Mouse (Mus musculus) embryonic facial prominence, embryonic 13.5 days (tissue): ENCODE measurements around the gene Mr1. TPM values are rescaled to one million over a fixed set of nuclear protein-coding genes. Genes with fewer than 3 reads are reported as not detected.
A peak's percentile ranks its signal among the peaks of the same experiment; 100 is the strongest.

Source experiments
- ATAC-seq: fragments of 200-750 bp; cut with Nextera tagmentation; 2 replicates; pipeline ENCODE4 v1.8.0; 2017; ENCODE audit warnings: low read depth; ENCODE audit not compliant: insufficient number of reproducible peaks, insufficient read depth, low FRiP score, low TSS enrichment
- H3K27ac ChIP-seq: fragments of 300-500 bp; sonication (generic); 2 replicates; pipeline ENCODE4 v1.5.1; 2015; ENCODE audit warnings: moderate library complexity, mild to moderate bottlenecking, inconsistent platforms
- H3K27me3 ChIP-seq: fragments of 300-500 bp; sonication (generic); 2 replicates; pipeline ENCODE4 v1.6.1; 2015; ENCODE audit warnings: mild to moderate bottlenecking, inconsistent platforms
- H3K36me3 ChIP-seq: fragments of 300-500 bp; sonication (generic); 2 replicates; pipeline ENCODE4 v1.6.1; 2015; ENCODE audit warnings: mild to moderate bottlenecking, inconsistent platforms
- H3K4me1 ChIP-seq: fragments of 300-500 bp; sonication (generic); 2 replicates; pipeline ENCODE4 v1.6.1; 2015; ENCODE audit warnings: inconsistent platforms
- H3K4me2 ChIP-seq: fragments of 300-500 bp; sonication (generic); 2 replicates; pipeline ENCODE4 v1.6.1; 2015; ENCODE audit warnings: moderate library complexity, mild to moderate bottlenecking, inconsistent platforms
- H3K4me3 ChIP-seq: fragments of 300-500 bp; sonication (generic); 2 replicates; pipeline ENCODE4 v1.5.1; 2015; ENCODE audit warnings: mild to moderate bottlenecking, inconsistent platforms
- H3K9ac ChIP-seq: fragments of 300-500 bp; sonication (generic); 2 replicates; pipeline ENCODE4 v1.6.1; 2015; ENCODE audit warnings: mild to moderate bottlenecking, inconsistent platforms
- H3K9me3 ChIP-seq: fragments of 300-500 bp; sonication (generic); 2 replicates; pipeline ENCODE4 v1.6.1; 2016; ENCODE audit warnings: inconsistent platforms
- WGBS: fragments of 180-500 bp; shearing (Covaris S2); methylation state at CpG from one replicate; pipeline ENCODE4 v1.1.7; 2015; ENCODE audit warnings: mixed read lengths; 5-methylcytosine and 5-hydroxymethylcytosine counted together
- polyA plus RNA-seq: library from polyadenylated mRNA; unstranded; fragments of >200 nt; fragmentation: Nextera tagmentation; extraction: Ambion mirVana; gene quantifications from 2 replicates; pipeline ENCODE4 v1.2.1, GENCODE M21; 2015

Mr1 gene
- polyA plus RNA-seq, 1 experiment from 2014 or later: 9.1 TPM

DNA sequence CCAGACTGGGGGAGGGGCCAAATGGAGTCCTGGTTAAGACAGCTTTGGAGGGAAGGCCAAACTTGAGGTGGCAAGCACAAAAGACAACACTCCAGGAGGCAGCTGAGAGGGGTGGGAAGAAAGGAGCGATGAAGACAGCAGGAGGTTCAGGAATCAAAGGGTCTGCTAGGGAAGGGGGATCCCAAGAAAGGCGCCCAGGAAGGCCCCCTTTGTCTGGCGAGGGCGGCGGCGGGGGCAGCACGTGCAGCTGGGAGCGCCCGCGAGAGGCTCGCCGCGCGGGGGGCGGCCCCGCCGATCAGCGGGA is 63.7 kb downstream of the Mr1 start:
- peak overlapping the region; percentile 74 for H3K9ac ChIP-seq
- WGBS: 0% methylated on average over 18 of the region's 18 CpGs
- H3K9me3 ChIP-seq: no peaks in the 10 kb centered on the region
- peak overlapping the region; percentile 51 for H3K4me3 ChIP-seq
- no peaks in the 10 kb centered on the region for H3K36me3 ChIP-seq
- no peaks in the 10 kb centered on the region for H3K27me3 ChIP-seq
- peak overlapping the region; percentile 76 for H3K4me2 ChIP-seq
- peaks cover 58% of the 10 kb centered on the region for H3K4me1 ChIP-seq
- no peak; the same call in 1 of the 2 replicates for ATAC-seq
- H3K27ac ChIP-seq: peak overlapping the region; percentile 98

DNA sequence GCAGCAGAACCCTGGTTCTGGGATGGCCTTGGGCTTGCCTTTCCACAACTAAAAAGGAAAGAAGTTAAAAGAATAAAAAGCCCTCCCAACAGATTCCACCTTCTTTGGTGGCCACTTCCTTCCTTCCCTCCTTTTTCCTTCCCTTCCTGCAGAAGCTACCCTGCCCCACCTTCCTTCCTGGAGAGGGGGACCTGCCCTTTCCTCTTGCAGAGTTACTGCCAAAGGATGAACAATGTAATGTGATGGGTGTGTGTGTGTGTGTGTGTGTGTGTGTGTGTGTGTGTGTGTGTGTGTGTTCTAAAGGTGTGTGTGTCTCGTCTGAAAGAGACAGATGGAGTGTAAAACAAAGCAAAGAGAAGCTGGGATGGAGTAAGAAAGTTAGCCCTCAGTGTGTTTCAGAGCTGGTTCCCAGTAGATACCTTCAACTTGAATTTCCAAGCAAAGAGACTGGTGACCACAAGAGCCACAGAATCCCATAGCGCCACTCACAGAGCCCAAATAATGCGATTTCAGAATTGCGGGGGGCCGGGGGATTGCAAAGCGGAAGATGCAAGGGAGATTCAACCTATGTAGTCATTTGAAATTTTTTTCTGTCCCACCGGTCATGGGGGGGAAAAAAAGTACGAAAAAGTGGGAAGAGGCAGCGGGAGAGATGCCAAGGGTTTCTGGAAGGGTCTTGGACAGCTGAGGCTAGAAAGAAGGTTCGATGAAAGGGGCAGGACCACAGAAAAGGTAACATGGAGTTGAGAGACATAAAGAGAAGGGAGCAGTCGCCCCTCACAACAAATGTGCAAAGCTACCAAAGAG is 64.3 kb downstream of the Mr1 start:
- ATAC-seq: no peak
- peak overlapping the region; percentile 51 for H3K4me3 ChIP-seq
- no peaks in the 10 kb centered on the region for H3K36me3 ChIP-seq
- H3K4me2 ChIP-seq: peak overlapping the region; percentile 76
- H3K4me1 ChIP-seq: peaks cover 58% of the 10 kb centered on the region
- WGBS: 8% methylated on average over 11 of the region's 11 CpGs
- no peaks in the 10 kb centered on the region for H3K9me3 ChIP-seq
- H3K9ac ChIP-seq: peak overlapping the region; percentile 74
- H3K27ac ChIP-seq: peak overlapping the region; percentile 98
- H3K27me3 ChIP-seq: no peaks in the 10 kb centered on the region

DNA sequence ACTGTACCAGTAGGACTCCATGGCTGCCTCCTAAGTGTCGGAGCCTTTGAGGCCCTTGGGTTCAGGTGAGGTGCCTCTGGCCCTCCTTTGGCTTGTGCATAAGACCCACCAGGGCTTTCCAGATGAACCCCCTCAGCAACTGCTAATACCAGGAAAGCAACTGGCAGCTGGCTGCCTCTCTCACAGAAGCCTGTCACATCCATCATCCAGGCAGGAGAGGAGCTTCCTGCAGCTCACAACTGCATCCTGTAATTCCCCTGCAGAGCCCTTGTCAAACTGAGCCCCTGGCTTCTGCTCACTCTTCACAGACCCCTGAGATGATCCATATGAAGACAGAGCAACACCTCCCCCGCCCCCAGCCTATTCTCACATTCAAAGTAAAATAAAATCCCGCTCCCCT is 68.9 kb downstream of the Mr1 start:
- ATAC-seq: no peak

More for the DNA sequence above, 68.9 kb downstream of the Mr1 start:
- 71% methylated on average over 3 of the region's 3 CpGs for WGBS
- H3K27ac ChIP-seq: no peak overlapping the region
- H3K27me3 ChIP-seq: no peaks in the 10 kb centered on the region
- H3K36me3 ChIP-seq: no peaks in the 10 kb centered on the region
- H3K4me3 ChIP-seq: no peak overlapping the region
- no peak overlapping the region for H3K9ac ChIP-seq
- no peak overlapping the region for H3K4me2 ChIP-seq
- peaks cover 46% of the 10 kb centered on the region for H3K4me1 ChIP-seq
- H3K9me3 ChIP-seq: no peaks in the 10 kb centered on the region

Other genes with a start within 250 kb of the Mr1 start
- 7.5 and 9.2 TPM in 2 replicates for gene Ier5, start 47.2 kb downstream of the Mr1 start, polyA plus RNA-seq
- gene Stx6, start 11.9 kb upstream of the Mr1 start, polyA plus RNA-seq: 97.1 and 99.7 TPM in 2 replicates
- 6.8 and 7.5 TPM in 2 replicates for gene BC034090, start 97.6 kb upstream of the Mr1 start, polyA plus RNA-seq